Mouse (Mus musculus): ENCODE results near the gene Cdc42. TPM values are rescaled to one million over a fixed set of nuclear protein-coding genes. Genes with fewer than 3 reads are reported as not detected.

Gene Cdc42
- polyA plus RNA-seq, 2 experiments = 91.6 to 259 TPM

- Histone ChIP-seq H3K4me2 (ENCODE audit: low read depth) (no peak overlapping the region), H3K9ac (replicated peaks) (no peak overlapping the region), H3K36me3 (replicated peaks; ENCODE audit: control insufficient read depth, insufficient read depth, low read depth) (peaks cover 15% of the 10 kb centered on the region), H3K9me3 (ENCODE audit: control insufficient read depth, low read length) (no peaks in the 10 kb centered on the region), H3K27ac (no peak overlapping the region), H3K4me3 (ENCODE audit: insufficient read depth in 1 of 2, low read depth in 2 of 2, low read length in 2 of 2) (no peak overlapping the region), H3K27me3 (ENCODE audit: control insufficient read depth, insufficient read depth, low read length) (no peaks in the 10 kb centered on the region), H3K4me1 (replicated peaks; ENCODE audit: control insufficient read depth in 2 of 2, insufficient read depth in 2 of 2, low read length in 1 of 2) (no peaks in the 10 kb centered on the region)
- ATAC-seq (ENCODE audit: insufficient read depth) (no peak), DNase-seq (ENCODE audit: low read depth in 3 of 3, low spot score in 3 of 3) (no peak)
- WGBS (ENCODE audit: insufficient replicate concordance) = 74% methylated on average over 4 of the region's 4 CpGs
- no peak for TF ChIP-seq EP300 (IDR thresholded peaks at IDR 0.05; ENCODE audit: low read depth)
- TF ChIP-seq CTCF (IDR thresholded peaks at IDR 0.05; ENCODE audit: low read depth) = peak; percentile 36
Observed at GRCm38 (mm10) chr4:137316027-137316770, 41.3 kb downstream of the Cdc42 start.

GRCm38 (mm10) chr4:137315061-137315460 is 42.5 kb downstream of the Cdc42 start:
- no peaks in the 10 kb centered on the region for H3K9me3 ChIP-seq (ENCODE audit: control insufficient read depth, low read length)
- ATAC-seq (ENCODE audit: insufficient read depth) (no peak), DNase-seq (ENCODE audit: low read depth in 3 of 3, low spot score in 3 of 3) (no peak)
- 79% methylated on average over 2 of the region's 2 CpGs for WGBS (ENCODE audit: insufficient replicate concordance)
- peaks cover 5% of the 10 kb centered on the region for H3K36me3 ChIP-seq (replicated peaks; ENCODE audit: control insufficient read depth, insufficient read depth, low read depth)
- no peak overlapping the region for H3K27ac ChIP-seq
- no peak overlapping the region for H3K9ac ChIP-seq (replicated peaks)
- no peak overlapping the region for H3K4me2 ChIP-seq (ENCODE audit: low read depth)
- H3K27me3 ChIP-seq (ENCODE audit: control insufficient read depth, insufficient read depth, low read length) = no peaks in the 10 kb centered on the region
- no peaks in the 10 kb centered on the region for H3K4me1 ChIP-seq (replicated peaks; ENCODE audit: control insufficient read depth in 2 of 2, insufficient read depth in 2 of 2, low read length in 1 of 2)
- H3K4me3 ChIP-seq (ENCODE audit: insufficient read depth in 1 of 2, low read depth in 2 of 2, low read length in 2 of 2) = no peak overlapping the region
- no peak for TF ChIP-seq EP300 (IDR thresholded peaks at IDR 0.05; ENCODE audit: low read depth)
- TF ChIP-seq CTCF (IDR thresholded peaks at IDR 0.05; ENCODE audit: low read depth) = no peak

- Histone ChIP-seq H3K4me1 (replicated peaks; ENCODE audit: control insufficient read depth in 2 of 2, insufficient read depth in 2 of 2, low read length in 1 of 2) (no peaks in the 10 kb centered on the region), H3K36me3 (replicated peaks; ENCODE audit: control insufficient read depth, insufficient read depth, low read depth) (peaks cover 5% of the 10 kb centered on the region), H3K9ac (replicated peaks) (no peak overlapping the region), H3K4me3 (ENCODE audit: insufficient read depth in 1 of 2, low read depth in 2 of 2, low read length in 2 of 2) (no peak overlapping the region), H3K9me3 (ENCODE audit: control insufficient read depth, low read length) (no peaks in the 10 kb centered on the region), H3K27ac (no peak overlapping the region), H3K27me3 (ENCODE audit: control insufficient read depth, insufficient read depth, low read length) (no peaks in the 10 kb centered on the region), H3K4me2 (ENCODE audit: low read depth) (no peak overlapping the region)
- no peak for DNase-seq (ENCODE audit: low read depth in 3 of 3, low spot score in 3 of 3)
- 72% methylated on average over 6 of the region's 6 CpGs for WGBS (ENCODE audit: insufficient replicate concordance)
- TF ChIP-seq CTCF (IDR thresholded peaks at IDR 0.05; ENCODE audit: low read depth) (no peak), EP300 (IDR thresholded peaks at IDR 0.05; ENCODE audit: low read depth) (no peak)
- no peak for ATAC-seq (ENCODE audit: insufficient read depth)
Observed at GRCm38 (mm10) chr4:137314561-137314960, 43.0 kb downstream of the Cdc42 start.

- peak; percentile 6; the same call in 1 of the 2 replicates for TF ChIP-seq CTCF (IDR thresholded peaks at IDR 0.05; ENCODE audit: low read depth)
- no peak for TF ChIP-seq EP300 (IDR thresholded peaks at IDR 0.05; ENCODE audit: low read depth)
- WGBS (ENCODE audit: insufficient replicate concordance) = 26% methylated on average over 2 of the region's 2 CpGs
- no peak for DNase-seq (ENCODE audit: low read depth in 3 of 3, low spot score in 3 of 3)
Observed at GRCm38 (mm10) chr4:137313511-137313910, 44.0 kb downstream of the Cdc42 start.

DNA sequence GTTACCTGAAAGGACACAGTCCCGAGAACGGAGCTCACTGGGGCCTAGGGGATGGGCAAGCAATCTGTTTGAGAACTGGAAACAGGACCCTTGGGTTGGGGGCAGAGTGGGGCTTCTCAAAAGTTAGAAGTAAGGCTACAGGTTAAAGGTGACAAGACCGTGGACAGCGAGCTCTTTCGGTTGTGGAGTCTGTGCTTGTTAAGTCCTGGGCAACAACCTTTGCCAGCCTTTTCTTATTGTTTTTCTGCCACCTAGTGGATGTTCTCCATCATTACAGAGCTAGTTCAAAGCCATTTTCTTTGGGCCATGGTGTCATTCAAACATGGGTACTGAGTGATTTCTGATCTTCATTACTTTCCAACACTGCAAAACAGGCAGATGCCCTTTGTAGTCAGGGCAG is 49.1 kb downstream of the Cdc42 start:
- no peaks in the 10 kb centered on the region for H3K27me3 ChIP-seq (ENCODE audit: control insufficient read depth, insufficient read depth, low read length)
- H3K36me3 ChIP-seq (replicated peaks; ENCODE audit: control insufficient read depth, insufficient read depth, low read depth) = no peaks in the 10 kb centered on the region
- no peaks in the 10 kb centered on the region for H3K9me3 ChIP-seq (ENCODE audit: control insufficient read depth, low read length)
- no peak overlapping the region for H3K9ac ChIP-seq (replicated peaks)
- H3K4me3 ChIP-seq (ENCODE audit: insufficient read depth in 1 of 2, low read depth in 2 of 2, low read length in 2 of 2) = no peak overlapping the region
- no peak overlapping the region for H3K27ac ChIP-seq
- no peaks in the 10 kb centered on the region; a peak in 1 of 4 replicates for H3K4me1 ChIP-seq (replicated peaks; ENCODE audit: control insufficient read depth in 2 of 2, insufficient read depth in 2 of 2, low read length in 1 of 2)
- H3K4me2 ChIP-seq (ENCODE audit: low read depth) = no peak overlapping the region
- ATAC-seq (ENCODE audit: insufficient read depth) (no peak), DNase-seq (ENCODE audit: low read depth in 3 of 3, low spot score in 3 of 3) (peak in 2 of 3 experiments; percentile 17 to 20)
- WGBS (ENCODE audit: insufficient replicate concordance) = 61% methylated on average over 5 of the region's 5 CpGs
- TF ChIP-seq EP300 (IDR thresholded peaks at IDR 0.05; ENCODE audit: low read depth) (no peak), CTCF (IDR thresholded peaks at IDR 0.05; ENCODE audit: low read depth) (peak; percentile 64)

More at GRCm38 (mm10) chr4:137313511-137313910, 44.0 kb downstream of the Cdc42 start:
- no peaks in the 10 kb centered on the region for H3K4me1 ChIP-seq (replicated peaks; ENCODE audit: control insufficient read depth in 2 of 2, insufficient read depth in 2 of 2, low read length in 1 of 2)
- H3K27me3 ChIP-seq (ENCODE audit: control insufficient read depth, insufficient read depth, low read length) = no peaks in the 10 kb centered on the region
- H3K36me3 ChIP-seq (replicated peaks; ENCODE audit: control insufficient read depth, insufficient read depth, low read depth) = peaks cover 3% of the 10 kb centered on the region
- no peak overlapping the region for H3K4me3 ChIP-seq (ENCODE audit: insufficient read depth in 1 of 2, low read depth in 2 of 2, low read length in 2 of 2)
- H3K9ac ChIP-seq (replicated peaks) = no peak overlapping the region
- ATAC-seq (ENCODE audit: insufficient read depth) = no peak
- no peak overlapping the region for H3K27ac ChIP-seq
- H3K9me3 ChIP-seq (ENCODE audit: control insufficient read depth, low read length) = no peaks in the 10 kb centered on the region
- no peak overlapping the region for H3K4me2 ChIP-seq (ENCODE audit: low read depth)

All from liver, embryonic 14.5 days (tissue).